Mouse (Mus musculus): ENCODE measurements at regions not wholly inside any gene's neighbourhood (a gene's known extent, or its start where the extent isn't known, plus 50 kb on each side); places are given as distances from the start of the nearest gene placed in this dataset.

DNA sequence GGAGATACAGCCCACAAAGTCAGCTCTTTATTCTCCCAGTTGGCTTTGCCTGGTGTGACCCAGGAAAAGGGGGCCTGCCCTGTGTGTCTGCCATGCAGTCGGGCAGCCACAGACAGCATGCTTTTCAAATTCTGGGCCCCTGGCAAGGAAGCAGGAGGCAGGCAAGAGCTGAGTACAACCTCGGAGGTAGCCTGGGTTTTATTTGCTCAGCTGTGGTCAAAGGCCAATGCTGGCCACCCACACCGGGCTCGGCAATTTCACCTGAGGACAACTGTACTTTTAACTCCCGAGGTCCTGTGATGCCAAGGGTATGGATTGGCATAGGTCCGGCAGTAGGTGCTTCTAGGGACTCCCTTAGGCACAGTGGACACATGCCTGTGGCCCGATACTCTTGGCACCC, 414.8 kb downstream of the Rps24 start:
- Histone ChIP-seq H3K9me3 (replicated peaks) (no peaks in the 10 kb centered on the region), H3K4me2 (no peak overlapping the region), H3K27ac (no peak overlapping the region), H3K9ac (no peak overlapping the region), H3K4me3 (replicated peaks) (no peak overlapping the region), H3K27me3 (no peaks in the 10 kb centered on the region), H3K36me3 (no peaks in the 10 kb centered on the region), H3K4me1 (peaks cover 5% of the 10 kb centered on the region)
- WGBS = 61% methylated on average over 7 of the region's 7 CpGs
- no peak for ATAC-seq (replicated peaks; ENCODE audit: low FRiP score)

DNA sequence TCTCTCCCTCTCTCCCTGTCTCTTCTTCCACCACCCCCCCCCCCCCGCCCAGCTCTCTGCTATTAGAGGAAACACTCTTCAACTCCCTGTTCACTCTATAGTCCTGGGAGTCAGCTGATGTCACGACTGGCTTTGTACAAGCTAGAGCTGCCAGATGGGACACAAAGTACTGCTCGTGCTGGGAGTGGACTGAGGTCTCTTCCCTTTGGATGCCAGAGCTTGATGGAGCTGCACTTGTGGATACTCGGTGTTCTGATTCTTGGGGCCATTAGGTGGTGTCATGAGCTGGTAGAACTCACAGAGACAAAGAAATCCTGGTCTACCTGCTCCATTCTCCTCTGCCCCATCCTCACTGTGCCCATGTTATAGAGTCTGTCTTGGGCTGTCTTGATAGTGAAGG, 415.9 kb downstream of the Rps24 start:
- WGBS = 17% methylated on average over 3 of the region's 4 CpGs
- H3K36me3 ChIP-seq = no peaks in the 10 kb centered on the region
- no peaks in the 10 kb centered on the region for H3K27me3 ChIP-seq
- H3K9ac ChIP-seq = no peak overlapping the region
- ATAC-seq (replicated peaks; ENCODE audit: low FRiP score) = 0 out of 2 replicates have a peak, but pooled peaks have one; percentile 29
- no peak overlapping the region for H3K4me3 ChIP-seq (replicated peaks)
- no peaks in the 10 kb centered on the region for H3K9me3 ChIP-seq (replicated peaks)
- peaks cover 5% of the 10 kb centered on the region for H3K4me1 ChIP-seq
- H3K27ac ChIP-seq = no peak overlapping the region
- H3K4me2 ChIP-seq = no peak overlapping the region

DNA sequence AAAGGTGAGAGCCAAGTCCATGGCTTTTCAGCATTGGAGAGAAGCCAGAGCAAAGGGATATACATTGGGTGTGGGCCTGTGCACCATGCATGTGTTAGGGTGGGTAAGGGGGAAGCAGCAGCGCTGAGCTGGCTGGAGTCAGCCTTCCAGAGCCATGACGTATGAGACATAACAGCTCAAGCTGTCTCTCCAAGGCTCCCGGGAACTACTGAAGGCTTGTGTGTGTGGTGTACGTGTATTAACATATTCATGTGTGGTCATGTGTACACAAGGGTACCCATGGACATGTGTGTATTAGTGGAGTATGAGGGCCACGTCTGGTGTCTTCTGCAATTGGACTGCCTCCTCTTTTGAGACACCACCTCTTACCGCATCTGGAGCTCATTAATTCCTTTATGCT, 417.8 kb downstream of the Rps24 start:
- no peak for ATAC-seq (replicated peaks; ENCODE audit: low FRiP score)
- no peaks in the 10 kb centered on the region for H3K9me3 ChIP-seq (replicated peaks)
- no peak overlapping the region for H3K4me2 ChIP-seq
- no peak overlapping the region for H3K27ac ChIP-seq
- peaks cover 5% of the 10 kb centered on the region for H3K4me1 ChIP-seq
- no peaks in the 10 kb centered on the region for H3K36me3 ChIP-seq
- H3K27me3 ChIP-seq = no peaks in the 10 kb centered on the region
- no peak overlapping the region for H3K9ac ChIP-seq
- WGBS = 87% methylated on average over 6 of the region's 6 CpGs
- H3K4me3 ChIP-seq (replicated peaks) = no peak overlapping the region

DNA sequence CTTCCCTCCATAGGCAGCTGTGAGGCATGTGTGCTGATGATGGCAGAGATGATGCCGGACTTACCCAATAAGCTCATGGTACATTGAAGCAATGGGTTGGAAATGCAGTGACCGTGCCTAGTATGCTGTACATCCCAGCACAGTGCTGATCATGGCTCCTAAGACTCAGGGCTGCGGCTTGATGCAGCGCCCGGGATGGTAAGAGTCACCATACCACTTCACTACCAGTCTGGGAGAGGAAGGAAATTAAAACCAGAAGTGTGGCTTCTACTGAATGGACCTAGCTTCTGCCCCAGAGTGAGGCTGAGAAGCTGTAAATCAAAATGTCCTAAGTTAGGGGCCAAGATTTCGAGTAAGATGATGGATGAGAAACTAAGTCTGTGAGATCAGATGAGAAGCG, 420.0 kb downstream of the Rps24 start:
- WGBS = 70% methylated on average over 7 of the region's 7 CpGs
- Histone ChIP-seq H3K27ac (no peak overlapping the region), H3K27me3 (no peaks in the 10 kb centered on the region), H3K4me2 (no peak overlapping the region), H3K36me3 (no peaks in the 10 kb centered on the region), H3K9me3 (replicated peaks) (no peaks in the 10 kb centered on the region), H3K9ac (no peak overlapping the region), H3K4me3 (replicated peaks) (no peak overlapping the region), H3K4me1 (no peaks in the 10 kb centered on the region)
- ATAC-seq (replicated peaks; ENCODE audit: low FRiP score) = no peak

GRCm38 (mm10) chr14:24908377-24908776, 421.5 kb downstream of the Rps24 start:
- no peaks in the 10 kb centered on the region for H3K36me3 ChIP-seq
- H3K9me3 ChIP-seq (replicated peaks) = no peaks in the 10 kb centered on the region
- no peak overlapping the region for H3K4me2 ChIP-seq
- H3K4me1 ChIP-seq = no peaks in the 10 kb centered on the region
- no peak overlapping the region for H3K9ac ChIP-seq
- WGBS = 87% methylated on average over 4 of the region's 4 CpGs
- no peak overlapping the region for H3K27ac ChIP-seq
- no peak for ATAC-seq (replicated peaks; ENCODE audit: low FRiP score)
- H3K27me3 ChIP-seq = no peaks in the 10 kb centered on the region
- no peak overlapping the region for H3K4me3 ChIP-seq (replicated peaks)

GRCm38 (mm10) chr14:24911621-24912020, 424.7 kb downstream of the Rps24 start:
- Histone ChIP-seq H3K9ac (no peak overlapping the region), H3K27ac (no peak overlapping the region), H3K27me3 (no peaks in the 10 kb centered on the region), H3K4me3 (replicated peaks) (no peak overlapping the region), H3K4me2 (no peak overlapping the region), H3K9me3 (replicated peaks) (no peaks in the 10 kb centered on the region), H3K36me3 (no peaks in the 10 kb centered on the region), H3K4me1 (no peaks in the 10 kb centered on the region)
- 74% methylated on average over 6 of the region's 6 CpGs for WGBS
- no peak for ATAC-seq (replicated peaks; ENCODE audit: low FRiP score)

- no peaks in the 10 kb centered on the region for H3K27me3 ChIP-seq
- no peaks in the 10 kb centered on the region for H3K9me3 ChIP-seq (replicated peaks)
- H3K4me1 ChIP-seq = no peaks in the 10 kb centered on the region
- H3K36me3 ChIP-seq = no peaks in the 10 kb centered on the region
- H3K27ac ChIP-seq = no peak overlapping the region
- WGBS = 91% methylated on average over 3 of the region's 3 CpGs
- H3K4me2 ChIP-seq = no peak overlapping the region
- ATAC-seq (replicated peaks; ENCODE audit: low FRiP score) = no peak
- H3K9ac ChIP-seq = no peak overlapping the region
- H3K4me3 ChIP-seq (replicated peaks) = no peak overlapping the region
Measured at GRCm38 (mm10) chr14:24919056-24919455, 432.1 kb downstream of the Rps24 start.

DNA sequence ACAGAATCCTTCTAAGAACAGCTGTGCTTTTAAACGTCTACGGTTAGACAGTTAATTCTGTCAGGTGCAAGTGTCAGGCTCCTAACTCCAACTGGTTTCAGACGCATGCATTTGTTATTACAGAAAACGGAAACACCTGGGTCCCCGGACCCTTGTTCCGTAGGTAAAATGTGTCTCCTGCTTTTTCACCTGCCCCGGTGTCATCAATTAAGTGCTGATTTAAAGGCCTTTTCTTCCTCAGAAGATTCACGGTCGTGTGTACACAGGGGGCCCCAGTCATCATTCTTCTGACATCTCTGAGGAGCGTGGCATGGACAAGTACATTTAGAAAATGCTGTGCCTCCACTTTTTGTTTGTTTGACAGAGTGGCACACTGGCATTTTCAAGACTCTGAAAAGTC, 435.1 kb downstream of the Rps24 start:
- Histone ChIP-seq H3K27ac (no peak overlapping the region), H3K9me3 (replicated peaks) (no peaks in the 10 kb centered on the region), H3K4me2 (no peak overlapping the region), H3K9ac (no peak overlapping the region), H3K4me3 (replicated peaks) (no peak overlapping the region), H3K4me1 (peaks cover 4% of the 10 kb centered on the region; the same call in 1 of the 2 replicates), H3K27me3 (no peaks in the 10 kb centered on the region), H3K36me3 (no peaks in the 10 kb centered on the region)
- WGBS = 38% methylated on average over 10 of the region's 10 CpGs
- no peak for ATAC-seq (replicated peaks; ENCODE audit: low FRiP score)

GRCm38 (mm10) chr14:24924561-24924960, 437.6 kb downstream of the Rps24 start:
- no peak overlapping the region for H3K4me3 ChIP-seq (replicated peaks)
- H3K9ac ChIP-seq = no peak overlapping the region
- H3K27me3 ChIP-seq = no peaks in the 10 kb centered on the region
- H3K4me1 ChIP-seq = peaks cover 4% of the 10 kb centered on the region; the same call in 1 of the 2 replicates
- no peaks in the 10 kb centered on the region for H3K36me3 ChIP-seq
- ATAC-seq (replicated peaks; ENCODE audit: low FRiP score) = no peak
- no peak overlapping the region for H3K4me2 ChIP-seq
- H3K9me3 ChIP-seq (replicated peaks) = no peaks in the 10 kb centered on the region
- 78% methylated on average over 3 of the region's 3 CpGs for WGBS
- H3K27ac ChIP-seq = no peak overlapping the region

DNA sequence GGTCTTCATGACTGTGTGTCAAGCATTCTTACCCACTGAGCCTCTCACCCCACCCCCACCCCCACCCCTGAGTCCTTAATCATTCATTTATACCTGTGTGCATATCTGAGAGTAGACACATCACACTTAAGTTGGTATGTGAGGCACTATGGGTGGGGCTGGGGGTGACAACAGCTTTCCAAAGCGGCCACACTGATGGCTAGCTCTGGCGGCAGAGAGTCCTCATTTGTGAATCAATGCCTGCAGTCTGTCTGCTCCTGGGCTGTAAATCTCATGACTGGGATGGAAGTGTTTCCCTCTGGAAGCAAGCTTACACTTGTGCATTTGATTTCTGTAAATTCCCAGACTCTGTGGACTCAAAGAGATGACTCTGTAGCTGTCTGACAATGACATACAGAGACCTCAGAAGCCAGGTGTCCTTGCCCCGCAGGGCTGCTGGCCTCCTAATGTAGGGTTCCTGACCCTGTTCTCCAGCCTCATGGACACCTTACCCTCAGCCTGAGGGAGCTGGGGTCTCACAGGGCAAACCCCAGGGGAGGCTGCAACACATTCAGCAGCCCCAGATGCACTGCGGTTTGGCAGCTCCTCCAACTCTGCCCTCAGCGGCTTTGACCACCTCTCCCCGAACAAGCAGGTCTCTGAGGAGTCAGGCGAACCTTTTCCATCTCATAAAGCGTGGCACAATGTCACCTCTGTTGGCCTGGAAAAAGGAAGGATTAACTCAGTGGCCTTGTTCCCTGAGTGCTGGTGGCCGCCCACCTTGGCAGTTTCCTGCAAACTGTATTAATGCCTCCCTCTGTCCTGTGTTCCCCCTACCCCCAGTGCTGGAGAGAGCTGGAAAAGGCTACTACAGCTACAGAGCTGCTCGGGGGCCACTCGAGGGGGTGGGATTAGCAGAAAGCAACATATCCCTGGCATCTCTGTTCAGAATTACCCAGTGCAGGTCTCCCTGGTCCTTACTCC, 439.4 kb downstream of the Rps24 start:
- H3K36me3 ChIP-seq = no peaks in the 10 kb centered on the region
- no peak for ATAC-seq (replicated peaks; ENCODE audit: low FRiP score)
- H3K4me3 ChIP-seq (replicated peaks) = no peak overlapping the region
- 0 out of 2 replicates have a peak overlapping the region, but pooled peaks have one; percentile 13 for H3K27ac ChIP-seq
- no peak overlapping the region for H3K9ac ChIP-seq
- no peaks in the 10 kb centered on the region for H3K9me3 ChIP-seq (replicated peaks)
- H3K27me3 ChIP-seq = no peaks in the 10 kb centered on the region
- H3K4me1 ChIP-seq = peaks cover 12% of the 10 kb centered on the region
- WGBS = 36% methylated on average over 11 of the region's 11 CpGs
- H3K4me2 ChIP-seq = no peak overlapping the region

DNA sequence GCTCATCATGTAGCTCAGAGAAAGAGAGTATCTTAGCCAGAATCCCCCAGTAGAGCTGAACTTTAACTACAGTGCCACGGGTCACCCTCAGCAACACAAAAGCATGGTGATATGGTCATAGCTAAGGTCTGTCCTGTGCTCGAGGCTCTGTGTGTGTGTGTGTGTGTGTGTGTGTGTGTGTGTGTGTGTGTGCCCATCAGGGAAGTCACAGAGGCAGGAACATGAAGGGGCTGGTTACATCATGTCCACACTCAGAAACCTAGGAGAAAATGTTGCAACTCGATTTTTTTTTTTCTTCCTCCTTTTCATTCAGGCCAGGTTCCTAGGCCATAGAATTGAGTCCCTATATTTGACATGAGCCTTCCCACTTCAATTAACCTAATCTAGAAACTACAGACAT, 441.8 kb downstream of the Rps24 start:
- ATAC-seq (replicated peaks; ENCODE audit: low FRiP score) = no peak
- H3K4me3 ChIP-seq (replicated peaks) = no peak overlapping the region
- no peak overlapping the region for H3K4me2 ChIP-seq
- WGBS = 78% methylated on average over 3 of the region's 3 CpGs
- H3K36me3 ChIP-seq = no peaks in the 10 kb centered on the region
- H3K27me3 ChIP-seq = no peaks in the 10 kb centered on the region
- H3K9ac ChIP-seq = no peak overlapping the region
- H3K4me1 ChIP-seq = peaks cover 12% of the 10 kb centered on the region
- no peaks in the 10 kb centered on the region for H3K9me3 ChIP-seq (replicated peaks)
- H3K27ac ChIP-seq = no peak overlapping the region

- WGBS = 28% methylated on average over 7 of the region's 7 CpGs
- ATAC-seq (replicated peaks; ENCODE audit: low FRiP score) = no peak
- no peak overlapping the region for H3K4me2 ChIP-seq
- H3K4me3 ChIP-seq (replicated peaks) = no peak overlapping the region
- H3K4me1 ChIP-seq = peaks cover 12% of the 10 kb centered on the region
- H3K9me3 ChIP-seq (replicated peaks) = no peaks in the 10 kb centered on the region
- no peaks in the 10 kb centered on the region for H3K27me3 ChIP-seq
- H3K36me3 ChIP-seq = no peaks in the 10 kb centered on the region
- H3K9ac ChIP-seq = no peak overlapping the region
- no peak overlapping the region for H3K27ac ChIP-seq
Measured at GRCm38 (mm10) chr14:24930251-24930650, 443.3 kb downstream of the Rps24 start.

All from kidney, embryonic 15.5 days (tissue).